Mouse (Mus musculus): ENCODE data around the gene Pdzd2. TPM values are rescaled to one million over a fixed set of nuclear protein-coding genes. Genes with fewer than 3 reads are reported as not detected.

Pdzd2 gene
- polyA plus RNA-seq, 1 experiment from 2014 or later, result 27.0 TPM

DNA sequence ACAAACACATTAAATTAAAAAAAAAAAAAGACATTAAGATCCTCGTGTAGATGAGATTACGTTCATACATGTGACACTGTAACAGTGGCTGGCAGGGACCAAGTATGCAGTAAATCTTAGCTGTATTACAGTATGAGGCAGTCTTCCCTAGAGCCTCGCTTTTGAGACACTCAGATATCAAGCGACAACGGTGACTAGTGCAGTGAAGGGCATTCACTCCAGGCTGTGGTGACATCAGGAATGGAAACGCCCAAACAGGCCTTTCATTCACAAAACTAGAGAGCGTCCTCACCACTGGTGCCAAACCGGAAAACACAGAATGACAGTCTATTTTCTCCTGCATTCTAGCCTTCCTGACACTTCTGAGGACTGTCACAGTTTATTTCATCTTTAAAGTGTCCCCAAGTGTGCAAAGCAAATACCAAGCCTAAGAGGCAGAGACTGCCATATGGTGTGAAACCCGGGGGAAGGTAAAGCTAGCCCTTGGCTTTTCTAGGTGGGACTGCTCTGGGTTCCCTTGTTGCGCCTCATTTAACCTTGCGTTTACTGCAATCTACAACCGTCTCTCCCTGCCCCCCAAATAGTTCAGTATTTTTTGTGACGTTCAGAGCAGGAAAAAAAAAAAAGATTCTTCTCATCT, 195.9 kb downstream of the Pdzd2 start:
- Histone ChIP-seq H3K4me3 (replicated peaks; ENCODE audit: low read length) (no peak overlapping the region), H3K36me3 (ENCODE audit: control insufficient read depth, insufficient read depth, low read length) (no peaks in the 10 kb centered on the region), H3K4me2 (ENCODE audit: low read depth, low read length) (no peak overlapping the region), H3K27me3 (ENCODE audit: control insufficient read depth, insufficient read depth, low read length) (no peaks in the 10 kb centered on the region), H3K4me1 (ENCODE audit: control insufficient read depth, insufficient read depth, low read length) (peaks cover 12% of the 10 kb centered on the region), H3K27ac (ENCODE audit: low read length) (no peak overlapping the region), H3K9me3 (replicated peaks; ENCODE audit: control insufficient read depth, low read length) (no peaks in the 10 kb centered on the region), H3K9ac (ENCODE audit: low read length) (no peak overlapping the region)
- ATAC-seq (ENCODE audit: insufficient read depth, low FRiP score), result no peak
- 76% methylated on average over 13 of the region's 13 CpGs for WGBS

DNA sequence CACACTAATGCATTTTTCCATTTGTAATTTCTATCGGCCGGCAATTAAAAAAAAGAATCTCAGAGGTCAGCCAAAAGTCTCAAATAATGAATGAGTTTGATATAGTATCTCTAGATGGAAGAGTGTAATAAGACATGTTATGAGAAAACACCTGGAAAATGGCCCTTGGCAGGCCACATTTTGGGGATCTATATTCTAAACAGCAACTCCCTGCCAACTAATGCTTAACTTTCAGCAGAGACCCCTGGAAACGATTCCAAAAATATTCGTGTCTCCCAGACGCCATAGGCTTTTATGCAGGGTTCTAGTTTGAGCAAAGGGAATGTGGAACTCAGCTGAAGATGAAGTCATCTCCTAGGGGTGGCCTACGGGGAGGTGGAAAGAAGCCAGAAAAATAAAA, 197.4 kb downstream of the Pdzd2 start:
- WGBS, result 52% methylated on average over 6 of the region's 6 CpGs
- ATAC-seq (ENCODE audit: insufficient read depth, low FRiP score), result no peak

DNA sequence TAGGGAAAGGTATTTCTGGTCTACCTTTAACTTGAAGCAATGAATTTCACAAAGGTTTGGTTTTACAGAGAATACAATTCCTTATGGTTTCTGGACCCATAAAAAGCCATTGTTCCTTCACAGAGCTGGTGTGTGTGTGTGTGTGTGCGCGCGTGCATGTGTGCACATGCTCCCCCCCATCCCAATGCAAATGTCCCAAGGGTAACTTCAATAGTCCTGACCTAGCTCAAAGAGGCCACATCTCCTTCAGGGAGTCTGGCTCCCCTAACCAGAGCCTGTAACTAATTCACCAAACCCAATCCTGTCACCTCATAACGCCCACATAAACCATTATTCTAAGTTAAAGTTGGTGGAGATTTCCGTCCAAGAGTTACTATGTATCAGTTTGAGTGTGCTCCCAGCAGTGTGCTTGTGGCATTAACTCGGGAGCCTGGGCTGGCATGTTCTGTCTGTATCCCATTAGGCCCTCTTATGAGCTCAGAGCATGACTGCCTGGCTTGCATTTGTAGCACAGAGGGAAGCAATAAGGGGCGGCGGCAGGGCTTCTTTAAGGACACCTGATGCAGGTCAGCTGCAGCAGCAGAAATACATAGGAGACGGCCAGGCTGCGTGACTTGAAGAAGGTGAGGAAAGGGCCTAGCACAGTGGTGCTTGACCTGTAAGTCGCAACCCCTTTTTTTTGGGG, 200.0 kb downstream of the Pdzd2 start:
- no peak overlapping the region for H3K9ac ChIP-seq (ENCODE audit: low read length)
- no peaks in the 10 kb centered on the region for H3K9me3 ChIP-seq (replicated peaks; ENCODE audit: control insufficient read depth, low read length)
- H3K4me1 ChIP-seq (ENCODE audit: control insufficient read depth, insufficient read depth, low read length), result no peaks in the 10 kb centered on the region; the same call in 1 of the 2 replicates
- ATAC-seq (ENCODE audit: insufficient read depth, low FRiP score), result no peak
- H3K27me3 ChIP-seq (ENCODE audit: control insufficient read depth, insufficient read depth, low read length), result no peaks in the 10 kb centered on the region
- no peaks in the 10 kb centered on the region for H3K36me3 ChIP-seq (ENCODE audit: control insufficient read depth, insufficient read depth, low read length)
- H3K4me3 ChIP-seq (replicated peaks; ENCODE audit: low read length), result no peak overlapping the region
- no peak overlapping the region for H3K27ac ChIP-seq (ENCODE audit: low read length)
- 91% methylated on average over 11 of the region's 11 CpGs for WGBS
- H3K4me2 ChIP-seq (ENCODE audit: low read depth, low read length), result no peak overlapping the region

More for the DNA sequence above, 197.4 kb downstream of the Pdzd2 start:
- peaks cover 7% of the 10 kb centered on the region for H3K4me1 ChIP-seq (ENCODE audit: control insufficient read depth, insufficient read depth, low read length)
- no peaks in the 10 kb centered on the region for H3K9me3 ChIP-seq (replicated peaks; ENCODE audit: control insufficient read depth, low read length)
- no peak overlapping the region for H3K4me2 ChIP-seq (ENCODE audit: low read depth, low read length)
- H3K4me3 ChIP-seq (replicated peaks; ENCODE audit: low read length), result no peak overlapping the region
- no peak overlapping the region for H3K9ac ChIP-seq (ENCODE audit: low read length)
- H3K36me3 ChIP-seq (ENCODE audit: control insufficient read depth, insufficient read depth, low read length), result no peaks in the 10 kb centered on the region
- no peak overlapping the region for H3K27ac ChIP-seq (ENCODE audit: low read length)
- H3K27me3 ChIP-seq (ENCODE audit: control insufficient read depth, insufficient read depth, low read length), result no peaks in the 10 kb centered on the region

DNA sequence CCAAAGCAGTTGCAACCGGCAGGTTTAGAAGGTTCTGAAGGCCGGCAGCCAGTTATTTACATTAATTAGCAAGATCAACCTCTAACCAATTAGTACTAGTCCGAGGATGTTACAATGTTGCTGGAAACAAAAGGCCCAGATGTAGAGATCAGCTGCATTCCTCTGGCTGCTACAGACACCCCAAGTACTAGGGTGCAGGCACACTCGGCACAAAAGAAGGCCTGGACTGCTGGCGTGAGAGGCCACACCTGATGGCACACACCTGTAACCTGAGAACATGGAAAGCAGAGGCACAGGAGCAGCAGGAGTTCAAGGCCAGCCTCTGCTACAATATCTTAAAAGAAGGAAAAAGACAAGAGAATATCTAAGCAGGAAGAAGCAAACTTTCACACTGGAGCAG, 206.5 kb downstream of the Pdzd2 start:
- Histone ChIP-seq H3K4me3 (replicated peaks; ENCODE audit: low read length) (no peak overlapping the region), H3K27ac (ENCODE audit: low read length) (no peak overlapping the region), H3K4me2 (ENCODE audit: low read depth, low read length) (no peak overlapping the region), H3K9me3 (replicated peaks; ENCODE audit: control insufficient read depth, low read length) (no peaks in the 10 kb centered on the region), H3K9ac (ENCODE audit: low read length) (no peak overlapping the region), H3K36me3 (ENCODE audit: control insufficient read depth, insufficient read depth, low read length) (no peaks in the 10 kb centered on the region), H3K27me3 (ENCODE audit: control insufficient read depth, insufficient read depth, low read length) (no peaks in the 10 kb centered on the region), H3K4me1 (ENCODE audit: control insufficient read depth, insufficient read depth, low read length) (no peaks in the 10 kb centered on the region)
- no peak for ATAC-seq (ENCODE audit: insufficient read depth, low FRiP score)
- WGBS, result 78% methylated on average over 5 of the region's 5 CpGs

DNA sequence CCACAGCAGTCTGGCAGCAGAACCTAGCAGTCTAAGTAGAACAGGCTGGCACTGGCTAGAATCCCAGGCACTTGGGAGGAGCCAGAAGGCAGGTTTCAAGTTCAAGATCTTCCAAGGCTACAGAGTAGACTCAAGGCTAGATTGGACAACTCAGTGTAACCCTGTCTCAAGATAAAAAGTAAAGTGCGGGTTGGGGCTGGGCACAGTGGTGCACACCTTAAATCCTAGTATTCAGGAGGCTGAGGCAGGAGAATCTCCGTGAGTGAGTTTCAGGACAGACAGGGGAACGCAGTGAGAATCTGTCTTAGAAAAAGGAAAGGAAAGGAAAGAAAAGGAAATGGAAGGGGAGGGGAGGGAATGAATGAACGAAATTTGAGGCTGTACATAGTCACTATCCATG, 207.2 kb downstream of the Pdzd2 start:
- Histone ChIP-seq H3K27ac (ENCODE audit: low read length) (no peak overlapping the region), H3K36me3 (ENCODE audit: control insufficient read depth, insufficient read depth, low read length) (no peaks in the 10 kb centered on the region), H3K27me3 (ENCODE audit: control insufficient read depth, insufficient read depth, low read length) (no peaks in the 10 kb centered on the region), H3K9me3 (replicated peaks; ENCODE audit: control insufficient read depth, low read length) (no peaks in the 10 kb centered on the region), H3K9ac (ENCODE audit: low read length) (no peak overlapping the region), H3K4me2 (ENCODE audit: low read depth, low read length) (no peak overlapping the region), H3K4me3 (replicated peaks; ENCODE audit: low read length) (no peak overlapping the region), H3K4me1 (ENCODE audit: control insufficient read depth, insufficient read depth, low read length) (no peaks in the 10 kb centered on the region)
- WGBS, result 93% methylated on average over 4 of the region's 4 CpGs
- ATAC-seq (ENCODE audit: insufficient read depth, low FRiP score), result no peak

DNA sequence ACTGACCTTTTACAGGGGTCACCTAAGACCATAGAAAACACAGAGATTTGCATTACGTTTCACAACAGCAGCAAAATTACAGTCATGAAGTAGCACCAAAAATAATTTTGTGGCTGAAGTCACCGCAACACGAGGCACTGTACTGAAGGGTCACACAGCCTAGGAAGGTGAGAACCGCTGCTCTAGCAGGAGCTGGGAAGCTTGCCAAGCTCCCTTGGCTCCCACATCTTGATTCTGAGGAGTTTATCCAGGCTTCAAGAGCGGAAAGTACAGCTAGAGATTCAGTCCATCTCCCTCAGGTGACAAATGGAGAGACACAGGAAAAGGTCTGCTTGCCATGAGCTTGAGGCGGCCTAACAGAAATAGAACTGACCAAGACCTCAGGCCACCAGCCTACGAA, 216.9 kb downstream of the Pdzd2 start:
- H3K27ac ChIP-seq (ENCODE audit: low read length), result no peak overlapping the region
- 72% methylated on average over 7 of the region's 7 CpGs for WGBS
- H3K9me3 ChIP-seq (replicated peaks; ENCODE audit: control insufficient read depth, low read length), result peaks cover 5% of the 10 kb centered on the region; the same call in 1 of the 2 replicates
- H3K9ac ChIP-seq (ENCODE audit: low read length), result no peak overlapping the region
- H3K4me3 ChIP-seq (replicated peaks; ENCODE audit: low read length), result no peak overlapping the region
- H3K4me2 ChIP-seq (ENCODE audit: low read depth, low read length), result no peak overlapping the region
- no peaks in the 10 kb centered on the region for H3K27me3 ChIP-seq (ENCODE audit: control insufficient read depth, insufficient read depth, low read length)
- peaks cover 8% of the 10 kb centered on the region; the same call in 1 of the 2 replicates for H3K4me1 ChIP-seq (ENCODE audit: control insufficient read depth, insufficient read depth, low read length)
- H3K36me3 ChIP-seq (ENCODE audit: control insufficient read depth, insufficient read depth, low read length), result no peaks in the 10 kb centered on the region
- ATAC-seq (ENCODE audit: insufficient read depth, low FRiP score), result no peak

DNA sequence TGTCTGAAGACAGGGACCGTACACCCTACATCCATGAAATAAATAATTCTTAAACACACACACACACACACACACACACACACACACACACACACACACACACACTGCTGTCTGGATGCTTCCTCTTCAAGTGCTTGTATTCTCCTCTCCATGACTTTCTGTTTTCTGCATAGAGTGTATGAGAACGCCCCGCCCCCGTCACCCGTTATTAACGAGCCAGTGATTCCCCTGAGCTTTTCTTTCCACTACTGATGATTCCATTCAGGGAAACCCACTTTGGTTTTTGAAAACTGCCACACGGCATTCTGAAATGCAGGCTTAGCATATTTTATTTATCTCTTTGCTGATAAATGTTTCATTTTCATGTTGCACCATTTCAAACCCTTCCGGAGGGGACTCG, 219.4 kb downstream of the Pdzd2 start:
- H3K4me1 ChIP-seq (ENCODE audit: control insufficient read depth, insufficient read depth, low read length), result peaks cover 13% of the 10 kb centered on the region; the same call in 1 of the 2 replicates
- no peaks in the 10 kb centered on the region for H3K36me3 ChIP-seq (ENCODE audit: control insufficient read depth, insufficient read depth, low read length)
- H3K27ac ChIP-seq (ENCODE audit: low read length), result no peak overlapping the region
- H3K4me2 ChIP-seq (ENCODE audit: low read depth, low read length), result no peak overlapping the region
- H3K27me3 ChIP-seq (ENCODE audit: control insufficient read depth, insufficient read depth, low read length), result no peaks in the 10 kb centered on the region
- H3K4me3 ChIP-seq (replicated peaks; ENCODE audit: low read length), result no peak overlapping the region
- no peak overlapping the region for H3K9ac ChIP-seq (ENCODE audit: low read length)
- no peak for ATAC-seq (ENCODE audit: insufficient read depth, low FRiP score)
- 63% methylated on average over 9 of the region's 9 CpGs for WGBS
- no peaks in the 10 kb centered on the region for H3K9me3 ChIP-seq (replicated peaks; ENCODE audit: control insufficient read depth, low read length)

DNA sequence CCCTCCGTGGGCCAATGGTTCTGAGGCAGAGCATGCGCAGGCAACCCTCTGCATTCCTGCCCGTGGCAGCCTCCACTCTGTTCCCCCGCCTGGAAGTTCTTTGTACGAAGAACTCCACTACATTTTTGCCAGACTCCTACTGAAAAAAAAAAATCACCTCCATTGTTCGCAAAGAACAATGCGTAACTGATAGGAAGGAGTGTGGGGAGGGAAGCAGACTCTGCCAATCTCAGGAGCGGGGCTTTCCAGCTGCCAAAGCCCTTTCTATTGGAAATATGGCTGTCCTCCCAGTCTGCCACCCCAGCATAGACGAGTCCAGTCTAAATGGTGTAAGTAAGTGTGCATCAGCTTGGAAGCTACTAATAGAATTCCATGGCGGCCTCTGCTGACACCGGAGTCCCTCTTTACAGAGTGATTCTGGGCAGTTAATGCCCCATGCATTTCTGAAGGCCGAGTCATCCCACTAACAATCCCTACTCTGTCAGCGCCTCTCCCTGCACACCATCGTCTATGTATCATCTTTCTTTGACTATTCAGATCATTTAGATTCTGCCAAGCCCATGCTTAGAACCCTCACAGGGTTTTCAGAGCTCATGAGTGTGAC, 221.3 kb downstream of the Pdzd2 start:
- Histone ChIP-seq H3K4me3 (replicated peaks; ENCODE audit: low read length) (no peak overlapping the region), H3K9ac (ENCODE audit: low read length) (no peak overlapping the region), H3K4me1 (ENCODE audit: control insufficient read depth, insufficient read depth, low read length) (peaks cover 13% of the 10 kb centered on the region; the same call in 1 of the 2 replicates), H3K9me3 (replicated peaks; ENCODE audit: control insufficient read depth, low read length) (no peaks in the 10 kb centered on the region), H3K27ac (ENCODE audit: low read length) (0 out of 2 replicates have a peak overlapping the region, but pooled peaks have one; percentile 1), H3K27me3 (ENCODE audit: control insufficient read depth, insufficient read depth, low read length) (no peaks in the 10 kb centered on the region), H3K4me2 (ENCODE audit: low read depth, low read length) (no peak overlapping the region), H3K36me3 (ENCODE audit: control insufficient read depth, insufficient read depth, low read length) (no peaks in the 10 kb centered on the region)
- no peak for ATAC-seq (ENCODE audit: insufficient read depth, low FRiP score)
- 57% methylated on average over 14 of the region's 14 CpGs for WGBS

DNA sequence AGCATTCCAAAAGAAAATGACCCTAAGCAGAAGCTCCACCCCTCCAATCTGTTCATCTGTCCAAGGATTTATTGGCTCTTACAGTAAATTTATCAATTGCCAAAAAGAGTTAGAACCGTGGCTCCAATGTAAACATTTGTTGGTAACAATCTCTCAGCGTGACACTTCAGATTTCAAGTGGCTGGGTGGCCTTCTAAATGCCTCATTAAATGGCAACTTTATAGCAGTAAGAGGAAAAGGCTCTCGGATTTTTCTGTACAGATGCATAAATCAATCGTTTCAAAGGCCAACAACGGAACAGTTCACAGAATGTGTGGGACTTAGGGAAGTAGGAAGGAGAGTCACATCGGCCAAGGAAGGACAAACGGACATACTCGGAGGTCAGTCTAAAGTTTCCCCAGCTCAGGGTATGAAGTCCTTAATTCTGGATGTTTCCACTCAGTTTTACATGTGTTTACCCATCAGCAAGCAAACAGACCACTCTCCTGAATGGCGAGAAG, 222.4 kb downstream of the Pdzd2 start:
- no peaks in the 10 kb centered on the region for H3K9me3 ChIP-seq (replicated peaks; ENCODE audit: control insufficient read depth, low read length)
- no peak overlapping the region for H3K4me3 ChIP-seq (replicated peaks; ENCODE audit: low read length)
- H3K4me1 ChIP-seq (ENCODE audit: control insufficient read depth, insufficient read depth, low read length), result peaks cover 13% of the 10 kb centered on the region; the same call in 1 of the 2 replicates
- no peaks in the 10 kb centered on the region for H3K36me3 ChIP-seq (ENCODE audit: control insufficient read depth, insufficient read depth, low read length)
- H3K27me3 ChIP-seq (ENCODE audit: control insufficient read depth, insufficient read depth, low read length), result no peaks in the 10 kb centered on the region
- ATAC-seq (ENCODE audit: insufficient read depth, low FRiP score), result 0 out of 2 replicates have a peak, but pooled peaks have one; percentile 8
- H3K4me2 ChIP-seq (ENCODE audit: low read depth, low read length), result no peak overlapping the region
- H3K27ac ChIP-seq (ENCODE audit: low read length), result peak overlapping the region; percentile 21
- no peak overlapping the region for H3K9ac ChIP-seq (ENCODE audit: low read length)
- 38% methylated on average over 9 of the region's 9 CpGs for WGBS

Measured in stomach, embryonic 16.5 days (tissue).